Mouse (Mus musculus) forebrain, embryonic 10.5 days (tissue): ENCODE data around the gene Dcaf6. TPM values are rescaled to one million over a fixed set of nuclear protein-coding genes. Genes with fewer than 3 reads are reported as not detected.
A peak's percentile ranks its signal among the peaks of the same experiment; 100 is the strongest.

ENCODE experiments used
- DNase-seq: peaks from one replicate; pipeline ENCODE4 v3.0.0-alpha.2; 2017; ENCODE audit warnings: low spot score; ENCODE audit errors: extremely low spot score
- H3K27ac ChIP-seq: fragments of 300-500 bp; sonication (generic); 2 replicates; pipeline ENCODE4 v1.5.1; 2016; ENCODE audit warnings: mild to moderate bottlenecking
- H3K27me3 ChIP-seq: fragments of 300-500 bp; sonication (generic); 2 replicates; pipeline ENCODE4 v1.6.1; 2016; ENCODE audit warnings: mild to moderate bottlenecking; ENCODE audit not compliant: poor library complexity, severe bottlenecking
- H3K36me3 ChIP-seq: fragments of 300-500 bp; sonication (generic); replicated peaks from 2 replicates; pipeline ENCODE4 v1.6.1; 2016; ENCODE audit warnings: mild to moderate bottlenecking, moderate library complexity
- H3K4me1 ChIP-seq: fragments of 300-500 bp; sonication (generic); 2 replicates; pipeline ENCODE4 v1.6.1; 2016
- H3K4me3 ChIP-seq: fragments of 300-500 bp; sonication (generic); 2 replicates; pipeline ENCODE4 v1.5.1; 2016; ENCODE audit warnings: mild to moderate bottlenecking, moderate library complexity
- H3K9me3 ChIP-seq: fragments of 300-500 bp; sonication (generic); 2 replicates; pipeline ENCODE4 v1.6.1; 2016; ENCODE audit warnings: mild to moderate bottlenecking, moderate library complexity
- WGBS: fragments of 180-500 bp; shearing (Covaris S2); methylation state at CpG from one replicate; pipeline ENCODE4 v1.1.7; 2016; 5-methylcytosine and 5-hydroxymethylcytosine counted together
- polyA plus RNA-seq: library from polyadenylated mRNA; unstranded; fragments of >200 nt; fragmentation: Nextera tagmentation; extraction: Ambion mirVana; gene quantifications from 2 replicates; pipeline ENCODE4 v1.2.1, GENCODE M21; 2016

Gene Dcaf6
- polyA plus RNA-seq, 1 experiment from 2014 or later = 6.5 TPM

DNA sequence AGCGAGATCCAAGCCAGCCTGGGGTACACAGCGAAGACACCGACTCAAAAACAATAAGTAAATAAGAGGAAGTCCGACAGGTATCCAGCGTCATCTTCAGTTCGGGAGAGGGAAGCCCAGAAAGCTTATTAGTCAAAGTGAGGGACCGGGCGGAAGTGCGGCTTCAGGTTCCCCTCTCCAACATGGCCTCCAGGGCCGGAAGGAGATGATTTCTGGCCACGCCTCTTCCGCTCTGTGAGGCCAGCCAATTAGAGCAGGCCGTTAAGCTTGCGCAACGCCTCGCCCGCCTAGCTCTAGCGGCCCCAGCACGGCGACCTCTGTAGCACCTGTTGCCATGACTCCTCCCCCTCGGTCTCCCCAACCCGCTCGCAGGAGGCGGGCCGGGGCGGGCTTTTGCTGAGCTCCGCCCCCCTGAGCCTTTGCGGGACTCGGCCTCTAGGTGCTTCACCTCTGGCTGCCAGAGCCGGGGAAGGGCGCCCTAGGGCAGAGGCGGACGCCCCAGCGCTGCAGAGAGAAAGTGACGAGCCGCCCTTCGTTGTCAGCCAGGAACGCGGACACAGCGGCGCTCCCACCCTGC, 614 bp upstream of the Dcaf6 start:
- Histone ChIP-seq H3K4me1 (peaks cover 18% of the 10 kb centered on the region), H3K27ac (peak overlapping the region; percentile 92), H3K9me3 (no peaks in the 10 kb centered on the region), H3K27me3 (no peaks in the 10 kb centered on the region), H3K4me3 (peak overlapping the region; percentile 94), H3K36me3 (no peaks in the 10 kb centered on the region)
- under 1% methylated on average over 41 of the region's 41 CpGs for WGBS
- peak; percentile 98 for DNase-seq

DNA sequence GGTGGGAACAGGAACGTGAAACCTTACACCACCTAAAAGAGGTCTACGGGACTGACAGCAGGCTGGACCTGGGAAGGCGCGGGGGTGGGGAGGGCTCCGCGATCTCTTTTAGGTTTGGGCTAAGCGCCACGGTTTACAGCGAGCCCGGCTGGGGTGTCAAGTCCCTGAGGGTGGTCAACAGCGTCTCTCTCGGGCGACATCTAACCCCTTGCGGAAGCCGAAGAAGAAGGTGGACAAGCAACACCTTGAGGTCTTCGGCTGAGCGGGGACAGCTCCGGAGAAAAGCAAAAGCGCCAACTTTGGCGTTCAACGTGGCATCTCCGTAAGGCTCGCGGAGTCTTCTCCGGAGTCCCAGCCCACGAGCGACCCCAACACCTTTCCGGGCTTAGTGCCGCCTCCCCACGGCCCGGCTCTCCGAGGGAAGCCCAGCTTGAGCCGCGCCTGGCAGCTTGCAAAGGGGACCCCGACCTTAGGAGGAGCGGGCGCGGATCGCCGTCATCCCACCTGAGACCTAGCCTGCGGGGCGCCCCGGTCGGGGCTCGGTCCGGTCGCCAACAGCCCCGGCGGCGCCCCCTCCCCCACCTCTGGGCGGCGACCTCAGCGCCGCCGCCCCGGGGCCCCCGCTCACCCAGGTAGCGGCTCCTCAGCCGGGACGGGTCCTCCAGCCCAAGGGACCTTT, 633 bp downstream of the Dcaf6 start:
- DNase-seq = peak; percentile 55
- Histone ChIP-seq H3K36me3 (no peaks in the 10 kb centered on the region), H3K4me3 (peak overlapping the region; percentile 94), H3K27me3 (no peaks in the 10 kb centered on the region), H3K4me1 (peaks cover 18% of the 10 kb centered on the region), H3K9me3 (no peaks in the 10 kb centered on the region), H3K27ac (peak overlapping the region; percentile 92)
- under 1% methylated on average over 60 of the region's 60 CpGs for WGBS

DNA sequence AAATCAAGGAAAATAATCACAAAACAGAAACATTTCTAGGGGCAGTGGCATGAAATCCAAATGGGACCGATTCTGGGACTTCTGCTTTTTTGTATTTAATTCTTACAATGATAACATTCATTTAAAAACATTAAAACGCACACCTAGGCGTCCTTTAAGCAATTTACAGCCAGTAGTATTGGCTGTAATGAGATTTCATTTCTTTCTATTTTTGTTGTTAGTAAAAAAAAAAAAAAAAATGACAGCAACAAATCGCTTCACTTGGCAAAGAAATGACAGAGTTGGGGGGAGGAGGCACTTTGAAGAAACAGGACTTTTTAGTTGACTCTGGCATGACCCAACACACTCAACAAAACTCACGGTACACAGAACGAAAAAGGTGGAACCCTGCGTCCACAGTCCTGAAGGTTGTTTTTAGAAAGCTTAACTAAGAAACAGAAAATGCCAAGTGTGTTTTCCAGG, 1.2 kb downstream of the Dcaf6 start:
- Histone ChIP-seq H3K27me3 (no peaks in the 10 kb centered on the region), H3K27ac (peak overlapping the region; percentile 92; the same call in 1 of the 2 replicates), H3K36me3 (no peaks in the 10 kb centered on the region), H3K9me3 (no peaks in the 10 kb centered on the region; the same call in 1 of the 2 replicates), H3K4me3 (peak overlapping the region; percentile 94), H3K4me1 (peaks cover 18% of the 10 kb centered on the region)
- DNase-seq = no peak
- WGBS = 24% methylated on average over 7 of the region's 7 CpGs

DNA sequence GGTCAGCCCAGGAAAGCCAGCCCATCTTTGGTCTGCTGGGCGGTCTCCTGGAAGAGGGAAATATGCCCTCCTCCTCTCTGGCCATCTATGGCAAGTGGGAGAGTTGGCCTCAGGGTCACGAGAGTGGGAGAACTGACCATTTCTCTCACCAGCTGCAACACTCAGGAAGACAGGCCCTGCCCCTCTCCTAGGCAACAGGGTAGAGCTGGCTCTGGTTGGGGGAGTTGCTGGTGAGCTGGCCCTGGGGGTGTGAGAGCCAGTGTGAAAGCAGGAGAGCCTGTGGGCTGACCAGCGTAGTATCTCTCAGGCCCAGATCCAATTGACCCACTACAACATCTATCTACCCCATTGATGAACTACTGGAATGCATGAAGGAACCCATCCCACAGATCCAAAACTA, 18.6 kb downstream of the Dcaf6 start:
- H3K4me1 ChIP-seq = 0 out of 2 replicates have a peak, but pooled peaks cover 3% of the 10 kb centered on the region
- H3K4me3 ChIP-seq = no peak overlapping the region
- H3K27me3 ChIP-seq = no peaks in the 10 kb centered on the region
- H3K36me3 ChIP-seq = no peaks in the 10 kb centered on the region
- H3K9me3 ChIP-seq = no peaks in the 10 kb centered on the region
- WGBS = 86% methylated on average over 3 of the region's 3 CpGs
- DNase-seq = no peak
- no peak overlapping the region for H3K27ac ChIP-seq

DNA sequence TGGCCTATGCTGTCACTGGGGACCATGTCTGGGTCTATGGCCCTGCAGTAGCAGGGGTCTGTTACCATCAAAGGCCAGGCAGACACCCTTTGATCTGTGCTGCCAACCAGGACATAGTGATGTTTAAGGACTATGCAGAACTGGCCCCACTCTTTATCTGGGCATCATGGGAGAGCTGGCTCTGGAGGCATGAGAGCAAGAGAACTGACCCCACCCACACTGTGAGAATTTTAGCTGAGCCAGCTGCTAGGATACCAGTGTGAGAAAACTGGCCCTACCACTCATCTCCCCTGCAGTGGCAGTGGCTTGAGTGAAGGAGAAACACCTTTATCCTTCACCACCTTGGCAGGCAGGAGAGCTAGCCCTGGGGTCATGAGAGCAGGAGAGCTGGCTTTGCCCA, 19.1 kb downstream of the Dcaf6 start:
- H3K27ac ChIP-seq = no peak overlapping the region
- H3K4me1 ChIP-seq = 0 out of 2 replicates have a peak, but pooled peaks cover 3% of the 10 kb centered on the region

DNA sequence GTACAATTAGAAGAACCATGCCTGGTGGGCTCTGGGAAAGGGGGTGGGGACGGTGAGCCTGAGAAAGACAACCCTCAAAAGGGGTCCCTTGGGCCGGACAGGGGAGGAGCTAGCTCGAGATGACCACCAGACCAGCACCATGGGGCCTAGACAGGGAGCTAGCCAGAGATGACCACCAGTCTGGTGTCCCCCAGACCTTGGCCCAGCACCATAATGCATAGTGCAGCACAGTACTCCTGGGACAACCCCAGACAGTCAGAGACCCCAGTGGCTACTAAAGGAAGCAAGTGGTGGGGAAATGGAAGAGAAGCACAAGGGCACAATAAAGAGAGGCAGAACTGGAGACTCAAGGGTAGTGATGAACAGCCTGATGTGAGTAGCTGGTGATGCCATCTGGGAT, 19.5 kb downstream of the Dcaf6 start:
- no peaks in the 10 kb centered on the region for H3K36me3 ChIP-seq
- no peak overlapping the region for H3K27ac ChIP-seq
- DNase-seq = no peak
- H3K4me1 ChIP-seq = 0 out of 2 replicates have a peak, but pooled peaks cover 3% of the 10 kb centered on the region
- 82% methylated on average over 3 of the region's 3 CpGs for WGBS
- H3K9me3 ChIP-seq = no peaks in the 10 kb centered on the region; the same call in 1 of the 2 replicates
- H3K4me3 ChIP-seq = no peak overlapping the region
- H3K27me3 ChIP-seq = no peaks in the 10 kb centered on the region

More for the DNA sequence above, 19.1 kb downstream of the Dcaf6 start:
- no peaks in the 10 kb centered on the region; the same call in 1 of the 2 replicates for H3K9me3 ChIP-seq
- H3K36me3 ChIP-seq = no peaks in the 10 kb centered on the region
- H3K27me3 ChIP-seq = no peaks in the 10 kb centered on the region
- no peak overlapping the region for H3K4me3 ChIP-seq
- no peak for DNase-seq

DNA sequence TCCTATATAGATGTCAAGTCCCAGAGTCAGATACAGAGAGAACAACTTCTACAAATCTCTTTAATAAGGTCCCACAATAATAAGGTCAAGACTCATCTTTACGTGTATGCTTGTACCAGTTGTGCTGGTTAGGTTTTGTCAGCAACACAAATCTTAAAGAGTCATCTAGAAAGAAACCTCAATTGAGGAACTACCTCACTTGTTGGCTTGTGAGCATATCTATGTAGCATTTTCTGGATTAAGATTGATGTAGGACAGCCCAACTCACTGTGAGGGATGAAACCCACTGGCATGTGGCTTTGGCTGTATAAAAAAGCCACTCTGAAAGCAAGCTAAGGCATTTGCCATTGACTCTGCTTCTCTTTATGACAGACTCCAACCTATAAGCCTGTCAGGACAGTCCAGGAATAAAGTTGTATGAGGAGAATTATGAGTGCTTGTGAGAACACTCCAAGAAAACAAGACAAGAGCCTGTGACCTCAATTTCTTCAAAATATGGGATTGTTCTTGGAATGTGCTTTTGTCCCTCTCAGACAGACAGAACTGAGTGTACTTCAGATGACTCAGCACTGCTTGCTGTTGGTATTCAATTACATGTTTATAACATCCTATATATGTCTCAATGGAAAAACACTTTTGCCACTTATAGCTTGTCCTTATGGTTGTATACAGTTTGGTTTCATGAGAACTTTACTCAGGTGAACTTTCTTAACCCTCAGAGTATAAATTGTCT, 21.8 kb downstream of the Dcaf6 start:
- no peak overlapping the region for H3K27ac ChIP-seq
- 0 out of 2 replicates have a peak, but pooled peaks cover 3% of the 10 kb centered on the region for H3K4me1 ChIP-seq
- no peak for DNase-seq
- H3K4me3 ChIP-seq = no peak overlapping the region
- H3K9me3 ChIP-seq = no peaks in the 10 kb centered on the region; the same call in 1 of the 2 replicates
- H3K27me3 ChIP-seq = no peaks in the 10 kb centered on the region
- WGBS = 80% methylated on average over 1 of the region's 1 CpGs
- H3K36me3 ChIP-seq = no peaks in the 10 kb centered on the region

DNA sequence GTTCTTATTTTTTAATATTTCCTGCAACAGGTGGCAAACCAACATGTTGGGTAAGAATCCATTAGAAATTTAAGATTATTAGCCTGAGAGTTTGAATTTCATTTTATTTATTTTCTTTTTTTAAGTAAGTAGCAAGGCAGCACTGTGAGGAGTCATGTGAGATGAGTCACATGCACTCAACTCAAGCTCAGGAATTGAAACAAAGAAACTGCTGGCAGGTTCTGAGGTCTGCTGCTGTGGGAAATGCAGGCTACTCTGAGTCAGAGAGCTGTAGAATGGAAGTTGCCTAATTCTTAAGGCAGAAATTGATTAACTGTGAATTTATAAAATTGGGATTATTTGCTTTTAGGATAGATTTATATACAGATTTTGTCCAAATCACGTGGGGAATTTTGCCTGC, 27.4 kb downstream of the Dcaf6 start:
- Histone ChIP-seq H3K4me1 (no peaks in the 10 kb centered on the region), H3K4me3 (no peak overlapping the region), H3K27me3 (no peaks in the 10 kb centered on the region), H3K27ac (no peak overlapping the region), H3K36me3 (no peaks in the 10 kb centered on the region), H3K9me3 (no peaks in the 10 kb centered on the region; the same call in 1 of the 2 replicates)
- no peak for DNase-seq
- 83% methylated on average over 1 of the region's 1 CpGs for WGBS

DNA sequence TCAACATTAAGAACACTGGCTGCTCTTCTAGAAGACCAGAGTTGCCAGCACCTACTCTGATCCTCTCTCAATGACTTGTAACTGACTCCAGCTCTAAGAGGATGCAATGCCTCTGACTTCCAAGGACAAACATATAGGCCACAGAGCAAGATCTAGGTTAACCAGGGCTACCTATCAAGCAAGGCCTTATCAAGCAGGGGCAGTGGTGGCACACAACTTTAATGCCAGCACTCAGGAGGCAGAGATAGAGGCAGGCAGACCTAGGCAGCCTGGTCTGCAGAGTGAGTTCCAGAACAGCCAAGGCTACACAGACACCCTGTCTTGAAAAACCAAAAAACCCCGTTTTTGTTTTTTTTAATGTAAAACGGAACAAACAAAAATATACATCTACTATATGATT, 34.0 kb downstream of the Dcaf6 start:
- WGBS = 95% methylated on average over 2 of the region's 2 CpGs

DNA sequence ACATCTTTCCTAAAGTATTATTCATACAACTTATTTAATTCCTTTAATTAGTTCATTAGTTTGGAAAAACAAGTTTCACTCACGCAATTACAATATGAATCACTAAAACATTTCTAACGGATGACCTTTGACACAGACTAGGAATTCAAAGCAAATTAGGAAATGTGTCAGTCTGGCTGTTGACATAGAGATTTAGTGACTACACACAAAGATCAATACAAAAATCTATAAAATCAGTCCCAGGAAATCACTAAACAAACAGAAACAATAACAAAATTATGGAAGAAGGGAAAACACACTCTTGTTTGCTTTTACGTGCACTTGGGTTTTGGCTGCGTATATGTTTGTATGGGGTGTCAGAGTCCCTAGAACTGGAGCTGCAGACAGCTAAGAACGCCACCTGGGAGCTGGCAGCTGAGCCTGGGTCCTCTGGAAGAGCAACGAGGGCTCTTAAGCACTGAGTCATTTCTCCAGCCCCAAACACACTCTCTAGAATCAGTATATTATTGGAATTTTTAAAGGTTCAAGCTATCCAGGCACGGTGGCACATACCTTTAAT, 38.8 kb downstream of the Dcaf6 start:
- no peak overlapping the region for H3K27ac ChIP-seq
- no peak overlapping the region for H3K4me3 ChIP-seq
- H3K4me1 ChIP-seq = 0 out of 2 replicates have a peak, but pooled peaks cover 3% of the 10 kb centered on the region
- no peaks in the 10 kb centered on the region for H3K27me3 ChIP-seq
- no peaks in the 10 kb centered on the region for H3K9me3 ChIP-seq
- no peaks in the 10 kb centered on the region for H3K36me3 ChIP-seq
- DNase-seq = no peak
- WGBS = 77% methylated on average over 7 of the region's 7 CpGs

More for the DNA sequence above, 34.0 kb downstream of the Dcaf6 start:
- H3K36me3 ChIP-seq = no peaks in the 10 kb centered on the region
- DNase-seq = no peak
- H3K4me1 ChIP-seq = 0 out of 2 replicates have a peak, but pooled peaks cover 3% of the 10 kb centered on the region
- H3K27me3 ChIP-seq = no peaks in the 10 kb centered on the region
- H3K9me3 ChIP-seq = no peaks in the 10 kb centered on the region
- H3K27ac ChIP-seq = no peak overlapping the region
- H3K4me3 ChIP-seq = no peak overlapping the region

DNA sequence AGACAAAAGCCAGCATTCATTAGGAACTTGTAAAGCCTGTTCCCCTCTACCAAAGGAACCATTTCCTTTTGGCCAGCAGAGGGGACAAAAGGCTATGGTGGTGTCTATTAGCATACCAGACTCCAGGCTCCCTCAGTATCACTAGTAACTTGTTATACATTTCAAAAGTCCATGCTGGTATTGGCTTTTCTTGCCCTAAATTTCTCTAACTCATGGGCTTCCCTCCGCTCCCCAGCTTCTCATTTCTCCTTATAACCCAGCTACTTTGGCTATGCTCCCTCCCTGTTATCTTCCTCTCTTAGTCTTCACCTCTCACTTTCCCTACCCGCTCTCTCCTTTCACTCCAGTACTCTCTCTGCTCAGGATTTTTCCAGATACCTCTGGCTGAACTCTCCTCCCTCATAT, 63.9 kb downstream of the Dcaf6 start:
- no peak for DNase-seq
- Histone ChIP-seq H3K27me3 (no peaks in the 10 kb centered on the region), H3K9me3 (no peaks in the 10 kb centered on the region), H3K4me3 (no peak overlapping the region), H3K27ac (no peak overlapping the region), H3K36me3 (no peaks in the 10 kb centered on the region), H3K4me1 (no peaks in the 10 kb centered on the region)
- 83% methylated on average over 2 of the region's 2 CpGs for WGBS

DNA sequence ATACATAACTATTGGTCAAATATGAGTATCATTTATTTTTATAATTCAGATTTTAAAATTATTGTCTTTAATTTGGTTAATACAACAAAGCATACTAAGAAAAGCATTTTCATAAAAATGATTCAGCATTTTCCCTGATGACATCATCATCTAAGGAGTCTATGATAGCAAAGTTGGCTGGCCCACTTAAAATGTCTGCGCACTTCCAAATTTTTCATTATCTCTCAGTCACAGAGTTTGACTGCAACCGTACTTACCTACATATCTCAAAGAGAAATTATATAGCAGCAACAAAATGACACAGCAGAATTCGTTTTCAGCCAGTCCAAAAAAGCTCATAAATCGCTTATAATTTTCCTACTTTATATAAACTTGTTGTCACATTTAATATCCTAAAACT, 64.3 kb downstream of the Dcaf6 start:
- WGBS = 90% methylated on average over 4 of the region's 4 CpGs
- Histone ChIP-seq H3K9me3 (no peaks in the 10 kb centered on the region), H3K4me1 (no peaks in the 10 kb centered on the region), H3K27ac (no peak overlapping the region), H3K27me3 (no peaks in the 10 kb centered on the region), H3K4me3 (no peak overlapping the region), H3K36me3 (no peaks in the 10 kb centered on the region)
- no peak for DNase-seq
